Mouse (Mus musculus): ENCODE measurements around the gene Unc13c. TPM values are rescaled to one million over a fixed set of nuclear protein-coding genes. Genes with fewer than 3 reads are reported as not detected.

The Unc13c gene
- 4.5 TPM in 2 replicates for polyA plus RNA-seq (2015; fragmentation: Nextera tagmentation; extraction: Ambion mirVana)

GRCm38 (mm10) chr9:73968641-73969121 is at the start of gene Unc13c:
Gene Unc13c, minus strand, starts transcription at chr9:73968966.
- Histone ChIP-seq H3K27ac (peak within 1 kb of the TSS; percentile 74), H3K4me1 (peaks cover 16% of the 10 kb centered on the region), H3K9ac (peak within 1 kb of the TSS; percentile 44), H3K4me3 (peak within 1 kb of the TSS; percentile 43), H3K27me3 (replicated peaks) (0 out of 2 replicates have a peak, but pooled peaks cover 3% of the 10 kb centered on the region), H3K9me3 (no peaks in the 10 kb centered on the region), H3K4me2 (peak within 1 kb of the TSS; percentile 62), H3K36me3 (replicated peaks) (no peaks in the 10 kb centered on the region)
- 2% methylated on average over 17 of the region's 17 CpGs for WGBS
- peak; percentile 92 for ATAC-seq (replicated peaks)

- H3K4me3 ChIP-seq, result no peak overlapping the region
- H3K27ac ChIP-seq, result no peak overlapping the region
- H3K9ac ChIP-seq, result no peak overlapping the region
- H3K27me3 ChIP-seq (replicated peaks), result no peaks in the 10 kb centered on the region
- WGBS, result 67% methylated on average over 7 of the region's 7 CpGs
- ATAC-seq (replicated peaks), result no peak
- H3K4me1 ChIP-seq, result no peaks in the 10 kb centered on the region
- no peaks in the 10 kb centered on the region for H3K36me3 ChIP-seq (replicated peaks)
- no peak overlapping the region for H3K4me2 ChIP-seq
- no peaks in the 10 kb centered on the region for H3K9me3 ChIP-seq
Observed at GRCm38 (mm10) chr9:74007976-74008686, 39.4 kb upstream of the Unc13c start.

GRCm38 (mm10) chr9:74002388-74002990 is 33.7 kb upstream of the Unc13c start:
- H3K4me3 ChIP-seq, result no peak overlapping the region
- H3K4me1 ChIP-seq, result peaks cover 7% of the 10 kb centered on the region
- H3K27me3 ChIP-seq (replicated peaks), result no peaks in the 10 kb centered on the region
- H3K4me2 ChIP-seq, result no peak overlapping the region
- no peak for ATAC-seq (replicated peaks)
- H3K9me3 ChIP-seq, result no peaks in the 10 kb centered on the region
- no peaks in the 10 kb centered on the region for H3K36me3 ChIP-seq (replicated peaks)
- WGBS, result 25% methylated on average over 6 of the region's 6 CpGs
- no peak overlapping the region for H3K9ac ChIP-seq
- no peak overlapping the region for H3K27ac ChIP-seq

- Histone ChIP-seq H3K36me3 (replicated peaks) (no peaks in the 10 kb centered on the region), H3K4me3 (no peak overlapping the region), H3K27ac (no peak overlapping the region), H3K27me3 (replicated peaks) (no peaks in the 10 kb centered on the region), H3K4me2 (no peak overlapping the region), H3K9me3 (0 out of 2 replicates have a peak, but pooled peaks cover 3% of the 10 kb centered on the region), H3K9ac (no peak overlapping the region), H3K4me1 (no peaks in the 10 kb centered on the region)
- no peak for ATAC-seq (replicated peaks)
Observed at GRCm38 (mm10) chr9:73988096-73988495, 19.3 kb upstream of the Unc13c start.

GRCm38 (mm10) chr9:73987236-73987635 is 18.5 kb upstream of the Unc13c start:
- no peak overlapping the region for H3K4me2 ChIP-seq
- 80% methylated on average over 2 of the region's 2 CpGs for WGBS
- H3K36me3 ChIP-seq (replicated peaks), result no peaks in the 10 kb centered on the region
- no peak overlapping the region for H3K27ac ChIP-seq
- H3K27me3 ChIP-seq (replicated peaks), result no peaks in the 10 kb centered on the region
- no peaks in the 10 kb centered on the region for H3K4me1 ChIP-seq
- no peak for ATAC-seq (replicated peaks)
- no peak overlapping the region for H3K4me3 ChIP-seq
- 0 out of 2 replicates have a peak, but pooled peaks cover 3% of the 10 kb centered on the region for H3K9me3 ChIP-seq
- no peak overlapping the region for H3K9ac ChIP-seq

GRCm38 (mm10) chr9:73982597-73983344 is 14.0 kb upstream of the Unc13c start:
- H3K4me2 ChIP-seq, result no peak overlapping the region
- H3K9me3 ChIP-seq, result no peaks in the 10 kb centered on the region
- H3K4me1 ChIP-seq, result no peaks in the 10 kb centered on the region
- no peak overlapping the region for H3K9ac ChIP-seq
- WGBS, result 9% methylated on average over 6 of the region's 6 CpGs
- ATAC-seq (replicated peaks), result peak; percentile 74
- no peak overlapping the region for H3K27ac ChIP-seq
- H3K4me3 ChIP-seq, result no peak overlapping the region
- H3K27me3 ChIP-seq (replicated peaks), result no peaks in the 10 kb centered on the region
- H3K36me3 ChIP-seq (replicated peaks), result no peaks in the 10 kb centered on the region

GRCm38 (mm10) chr9:73972327-73972988 is 3.7 kb upstream of the Unc13c start:
- no peaks in the 10 kb centered on the region for H3K9me3 ChIP-seq
- H3K9ac ChIP-seq, result no peak overlapping the region
- WGBS, result 87% methylated on average over 8 of the region's 8 CpGs
- H3K4me2 ChIP-seq, result no peak overlapping the region
- no peak for ATAC-seq (replicated peaks)
- no peak overlapping the region for H3K27ac ChIP-seq
- H3K27me3 ChIP-seq (replicated peaks), result 0 out of 2 replicates have a peak, but pooled peaks cover 3% of the 10 kb centered on the region
- H3K36me3 ChIP-seq (replicated peaks), result no peaks in the 10 kb centered on the region
- no peak overlapping the region for H3K4me3 ChIP-seq
- peaks cover 16% of the 10 kb centered on the region for H3K4me1 ChIP-seq

GRCm38 (mm10) chr9:73970717-73971116 is 2.0 kb upstream of the Unc13c start:
- no peak for ATAC-seq (replicated peaks)
- H3K4me1 ChIP-seq, result peaks cover 16% of the 10 kb centered on the region

GRCm38 (mm10) chr9:73965322-73965915 is 3.3 kb downstream of the Unc13c start:
- Histone ChIP-seq H3K4me2 (no peak overlapping the region), H3K27me3 (replicated peaks) (no peaks in the 10 kb centered on the region), H3K4me1 (peaks cover 13% of the 10 kb centered on the region; the same call in 1 of the 2 replicates), H3K9ac (no peak overlapping the region), H3K27ac (no peak overlapping the region), H3K36me3 (replicated peaks) (no peaks in the 10 kb centered on the region), H3K4me3 (no peak overlapping the region), H3K9me3 (no peaks in the 10 kb centered on the region)
- WGBS, result 64% methylated on average over 9 of the region's 9 CpGs
- ATAC-seq (replicated peaks), result no peak

More at GRCm38 (mm10) chr9:73970717-73971116, 2.0 kb upstream of the Unc13c start:
- Histone ChIP-seq H3K9ac (no peak overlapping the region), H3K4me2 (no peak overlapping the region), H3K4me3 (no peak overlapping the region), H3K27me3 (replicated peaks) (0 out of 2 replicates have a peak, but pooled peaks cover 3% of the 10 kb centered on the region), H3K36me3 (replicated peaks) (no peaks in the 10 kb centered on the region), H3K9me3 (no peaks in the 10 kb centered on the region), H3K27ac (no peak overlapping the region)
- WGBS, result 11% methylated on average over 9 of the region's 9 CpGs

GRCm38 (mm10) chr9:73962471-73962870 is 6.3 kb downstream of the Unc13c start:
- H3K36me3 ChIP-seq (replicated peaks), result no peaks in the 10 kb centered on the region
- no peak overlapping the region for H3K27ac ChIP-seq
- no peaks in the 10 kb centered on the region for H3K4me1 ChIP-seq
- no peaks in the 10 kb centered on the region for H3K27me3 ChIP-seq (replicated peaks)
- ATAC-seq (replicated peaks), result no peak
- 68% methylated on average over 6 of the region's 6 CpGs for WGBS
- H3K4me2 ChIP-seq, result no peak overlapping the region
- H3K9ac ChIP-seq, result no peak overlapping the region
- H3K4me3 ChIP-seq, result no peak overlapping the region
- no peaks in the 10 kb centered on the region for H3K9me3 ChIP-seq

GRCm38 (mm10) chr9:73952331-73952730 is 16.4 kb downstream of the Unc13c start:
- Histone ChIP-seq H3K4me3 (no peak overlapping the region), H3K4me1 (no peaks in the 10 kb centered on the region), H3K4me2 (no peak overlapping the region), H3K27ac (no peak overlapping the region), H3K27me3 (replicated peaks) (no peaks in the 10 kb centered on the region), H3K9me3 (no peaks in the 10 kb centered on the region), H3K36me3 (replicated peaks) (no peaks in the 10 kb centered on the region), H3K9ac (no peak overlapping the region)
- no peak for ATAC-seq (replicated peaks)
